Comparison of ENCODE assay signal across 23 mouse cellular contexts in the genomic region with DNA sequence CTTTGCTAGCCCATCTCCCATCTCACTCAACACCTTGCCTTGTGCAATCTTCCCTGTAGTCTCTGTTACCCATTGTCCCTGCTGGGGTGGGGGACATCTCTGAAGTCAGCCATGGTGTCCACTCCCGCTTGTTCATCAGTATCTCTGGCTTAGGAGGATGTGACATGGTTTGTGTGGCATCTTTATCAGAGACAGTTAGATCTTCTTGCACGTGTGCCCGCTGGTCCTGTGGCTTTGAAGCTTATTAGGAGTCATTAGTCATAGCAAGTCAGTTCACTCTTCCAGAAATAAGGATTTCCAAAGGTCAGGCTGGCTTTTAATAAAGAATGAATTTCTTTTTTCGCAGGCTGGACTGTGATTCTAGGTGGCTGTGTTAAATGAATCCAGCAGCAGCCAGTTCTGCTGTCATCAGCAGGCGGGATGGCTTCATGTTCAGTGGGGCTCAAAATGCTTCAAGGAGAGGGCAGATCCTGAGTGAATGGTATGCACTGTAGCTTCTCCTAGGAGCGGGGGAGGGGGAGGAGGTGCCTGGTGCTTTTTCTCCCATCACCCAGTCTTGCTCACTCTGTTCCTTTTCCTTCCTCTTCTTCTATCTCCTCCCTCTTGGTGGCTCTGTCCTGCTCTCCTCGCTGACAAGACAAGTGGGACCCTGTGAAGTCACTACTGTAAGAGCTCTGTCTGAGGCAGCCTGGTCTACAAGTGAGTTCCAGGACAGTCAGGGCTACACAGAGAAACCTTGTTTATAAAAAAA.
DNase-seq lines count a peak whose midpoint lies in the region; ATAC-seq and TF ChIP-seq lines count a peak whose summit lies in the region.
"Had no signal": no experiment of that assay in that cellular context is flagged by ENCODE, and none has a peak within 500 bp of the region (broad histone marks: within the 10 kb centered on the region; RNA-seq: fewer than 3 reads in every experiment).

No protein-coding gene starts in this region.

- H3K36me3 ChIP-seq in kidney, embryonic 16.5 days (ENCODE audit: insufficient read depth, low read length): no peaks in the 10 kb centered on the region
- H3K36me3 ChIP-seq in G1E (replicated peaks): peaks cover 3% of the 10 kb centered on the region
- H3K36me3 ChIP-seq in liver, embryonic 16.5 days (ENCODE audit: control insufficient read depth, insufficient read depth): no peaks in the 10 kb centered on the region
- H3K36me3 ChIP-seq in heart, embryonic 11.5 days (ENCODE audit: control insufficient read depth, insufficient read depth, low read length): no peaks in the 10 kb centered on the region
- H3K36me3 ChIP-seq: embryonic facial prominence, embryonic 13.5 days; forebrain, embryonic 12.5 days; hindbrain, embryonic 10.5 days; kidney, embryonic 15.5 days; limb, embryonic 10.5 days; midbrain, embryonic 12.5 days; neural tube, embryonic 12.5 days had no signal

- H3K27me3 ChIP-seq in kidney, embryonic 16.5 days (ENCODE audit: insufficient read depth, low read length): peaks cover 18% of the 10 kb centered on the region
- no peaks in the 10 kb centered on the region for H3K27me3 ChIP-seq in G1E (ENCODE audit: insufficient read depth, low read length)
- H3K27me3 ChIP-seq in Patski: no peaks in the 10 kb centered on the region
- no peaks in the 10 kb centered on the region; the same call in 1 of the 2 replicates for H3K27me3 ChIP-seq in liver, embryonic 16.5 days (ENCODE audit: control insufficient read depth, insufficient read depth, low read depth, low read length)
- 0 out of 2 replicates have a peak, but pooled peaks cover 4% of the 10 kb centered on the region for H3K27me3 ChIP-seq in heart, embryonic 11.5 days (ENCODE audit: control insufficient read depth, insufficient read depth, low read length)
- H3K27me3 ChIP-seq: CH12.LX; neural tube, embryonic 12.5 days had no signal

- no peaks in the 10 kb centered on the region for H3K9me3 ChIP-seq in kidney, embryonic 16.5 days (ENCODE audit: low read length)
- H3K9me3 ChIP-seq in G1E (replicated peaks): no peaks in the 10 kb centered on the region
- H3K9me3 ChIP-seq in liver, embryonic 16.5 days (replicated peaks; ENCODE audit: control insufficient read depth, low read length): no peaks in the 10 kb centered on the region
- H3K9me3 ChIP-seq in heart, embryonic 11.5 days (replicated peaks; ENCODE audit: control insufficient read depth, low read length): no peaks in the 10 kb centered on the region
- H3K9me3 ChIP-seq: embryonic facial prominence, embryonic 13.5 days; forebrain, embryonic 12.5 days; hindbrain, embryonic 10.5 days; kidney, embryonic 15.5 days; limb, embryonic 10.5 days; midbrain, embryonic 12.5 days; neural tube, embryonic 12.5 days had no signal

- TF ChIP-seq CTCF in G1E (IDR thresholded peaks at IDR 0.05; ENCODE audit: low read depth, low read length) (no peak), Patski (IDR thresholded peaks at IDR 0.05) (no peak)

- CTCF ChIA-PET in Patski (lab: Charles Lee): no interaction called here

- POLR2A ChIA-PET in Patski (lab: Charles Lee): no interaction called here

- no peak overlapping the region for H3K4me3 ChIP-seq in kidney, embryonic 16.5 days (ENCODE audit: low read length)
- H3K4me3 ChIP-seq in G1E (ENCODE audit: low read depth, low read length): peak overlapping the region; percentile 70
- no peak overlapping the region for H3K4me3 ChIP-seq in liver, embryonic 16.5 days (ENCODE audit: low read depth, low read length)
- no peak overlapping the region for H3K4me3 ChIP-seq in heart, embryonic 11.5 days (ENCODE audit: low read depth, low read length)
- H3K4me3 ChIP-seq: embryonic facial prominence, embryonic 13.5 days; forebrain, embryonic 12.5 days; hindbrain, embryonic 10.5 days; kidney, embryonic 15.5 days; limb, embryonic 10.5 days; midbrain, embryonic 12.5 days; neural tube, embryonic 12.5 days had no signal

- peak; percentile 17 to 33 for DNase-seq in kidney, postnatal 4 days
- DNase-seq in G1E (ENCODE audit: low spot score): no peak
- no peak for DNase-seq in Patski (ENCODE audit: low read depth, low spot score)
- DNase-seq in cerebellum, adult 9-11 months: no peak
- DNase-seq: adrenal gland, postnatal 36 days; cerebellum, adult 18-20 months; cerebellum, postnatal 25 days; embryo, embryonic 11 days; gastrocnemius, postnatal 36 days; kidney, adult 11 months; lung, postnatal 10 days; thymus, postnatal 14 days had no signal

- ATAC-seq in kidney, embryonic 16.5 days (ENCODE audit: low FRiP score, low TSS enrichment): no peak
- ATAC-seq in G1E (ENCODE audit: extremely low read depth, insufficient number of reproducible peaks, low FRiP score, poor library complexity, severe bottlenecking): peak; percentile 8
- ATAC-seq in Patski: peak; percentile 35
- no peak for ATAC-seq in liver, embryonic 16.5 days (ENCODE audit: low read depth)
- no peak for ATAC-seq in heart, embryonic 11.5 days (replicated peaks; ENCODE audit: insufficient number of reproducible peaks, low FRiP score, low TSS enrichment)

- H3K9ac ChIP-seq in kidney, embryonic 16.5 days (replicated peaks; ENCODE audit: low read length): no peak overlapping the region
- no peak overlapping the region for H3K9ac ChIP-seq in liver, embryonic 16.5 days (ENCODE audit: low read depth, low read length)
- H3K9ac ChIP-seq in heart, embryonic 11.5 days (ENCODE audit: low read depth, low read length): no peak overlapping the region
- H3K9ac ChIP-seq: embryonic facial prominence, embryonic 13.5 days; forebrain, embryonic 12.5 days; kidney, embryonic 15.5 days; midbrain, embryonic 12.5 days; neural tube, embryonic 12.5 days had no signal

- WGBS in kidney, embryonic 16.5 days: 66% methylated on average over 7 of the region's 7 CpGs
- 36% methylated on average over 7 of the region's 7 CpGs for WGBS in liver, embryonic 16.5 days (ENCODE audit: insufficient replicate concordance)
- 36% methylated on average over 7 of the region's 7 CpGs for WGBS in heart, embryonic 11.5 days (ENCODE audit: insufficient replicate concordance)

- H3K27ac ChIP-seq in kidney, embryonic 16.5 days (ENCODE audit: low read length): no peak overlapping the region
- peak overlapping the region; percentile 56 for H3K27ac ChIP-seq in liver, embryonic 16.5 days (ENCODE audit: low read length)
- H3K27ac ChIP-seq in heart, embryonic 11.5 days (ENCODE audit: low read depth, low read length): no peak overlapping the region
- H3K27ac ChIP-seq: embryonic facial prominence, embryonic 13.5 days; forebrain, embryonic 12.5 days; hindbrain, embryonic 10.5 days; kidney, embryonic 15.5 days; limb, embryonic 10.5 days; midbrain, embryonic 12.5 days; neural tube, embryonic 12.5 days had no signal

- H3K4me1 ChIP-seq in kidney, embryonic 16.5 days (ENCODE audit: insufficient read depth, low read length): peaks cover 8% of the 10 kb centered on the region; the same call in 1 of the 2 replicates
- peaks cover 87% of the 10 kb centered on the region for H3K4me1 ChIP-seq in G1E (ENCODE audit: insufficient read depth, low read depth, low read length)
- H3K4me1 ChIP-seq in liver, embryonic 16.5 days (ENCODE audit: control insufficient read depth, low read depth, low read length): peaks cover 52% of the 10 kb centered on the region
- peaks cover 30% of the 10 kb centered on the region for H3K4me1 ChIP-seq in heart, embryonic 11.5 days (ENCODE audit: control insufficient read depth, insufficient read depth, low read length)
- H3K4me1 ChIP-seq: forebrain, embryonic 12.5 days had no signal

- no peak overlapping the region for H3K4me2 ChIP-seq in kidney, embryonic 16.5 days (replicated peaks; ENCODE audit: low read depth, low read length)
- H3K4me2 ChIP-seq in liver, embryonic 16.5 days (ENCODE audit: low read depth, low read length): 0 out of 2 replicates have a peak overlapping the region, but pooled peaks have one; percentile 11
- H3K4me2 ChIP-seq in heart, embryonic 11.5 days: no peak overlapping the region
- H3K4me2 ChIP-seq: embryonic facial prominence, embryonic 13.5 days; forebrain, embryonic 12.5 days; kidney, embryonic 15.5 days; midbrain, embryonic 12.5 days; neural tube, embryonic 12.5 days had no signal

- in situ Hi-C loops in Patski (cut with MboI; ENCODE audit: low pct_unique_long_range_greater_than_20kb): no loop called here

Comparison
In these comparisons a context has a peak if more than half of its experiments do, and no peak if none do; other contexts are left out.
1. DNase-seq: peak in kidney, postnatal 4 days (2 of 2); none in G1E (single experiment), Patski (single experiment) and cerebellum, adult 9-11 months (single experiment).
2. ATAC-seq: peak in G1E (single experiment) and Patski (single experiment); none in kidney, embryonic 16.5 days (single experiment), liver, embryonic 16.5 days (single experiment) and heart, embryonic 11.5 days (single experiment).